Mouse (Mus musculus) ES-Bruce4 (cell line): ENCODE results near the gene Fign. TPM values are rescaled to one million over a fixed set of nuclear protein-coding genes. Genes with fewer than 3 reads are reported as not detected.

ENCODE experiments used
- H3K27ac ChIP-seq: 2 replicates; pipeline ENCODE4 v1.5.1; 2012; ENCODE audit warnings: low read length, inconsistent platforms; ENCODE audit not compliant: insufficient read depth
- H3K27me3 ChIP-seq: 2 replicates; pipeline ENCODE4 v1.6.1; 2012; ENCODE audit warnings: mild to moderate bottlenecking, low read length, inconsistent platforms; ENCODE audit not compliant: control insufficient read depth, poor library complexity, insufficient read depth, severe bottlenecking
- H3K36me3 ChIP-seq: 2 replicates; pipeline ENCODE4 v1.6.1; 2012; ENCODE audit warnings: inconsistent platforms, mild to moderate bottlenecking, low read length, moderate library complexity; ENCODE audit not compliant: control insufficient read depth, poor library complexity, insufficient read depth, severe bottlenecking
- H3K4me1 ChIP-seq: one replicate; pipeline ENCODE4 v1.8.1; 2011; ENCODE audit warnings: low read length; ENCODE audit not compliant: control insufficient read depth, insufficient read depth
- H3K4me3 ChIP-seq: 2 replicates; pipeline ENCODE4 v1.5.1; 2011; ENCODE audit warnings: low read depth, mild to moderate bottlenecking, low read length
- H3K9ac ChIP-seq: 2 replicates; pipeline ENCODE4 v1.6.1; 2012; ENCODE audit warnings: low read depth, mild to moderate bottlenecking, inconsistent platforms; ENCODE audit not compliant: poor library complexity, severe bottlenecking
- H3K9me3 ChIP-seq: replicated peaks from 2 replicates; pipeline ENCODE4 v1.6.1; 2012; ENCODE audit warnings: mild to moderate bottlenecking, low read length, inconsistent platforms; ENCODE audit not compliant: control insufficient read depth, poor library complexity, insufficient read depth, severe bottlenecking
- CTCF ChIP-seq: IDR thresholded peaks from one replicate; pipeline ENCODE4 v1.8.1; 2011; ENCODE audit warnings: low read depth, low read length
- EP300 ChIP-seq: IDR thresholded peaks from 2 replicates; pipeline ENCODE4 v1.6.1; 2011; ENCODE audit warnings: low read depth, low read length; ENCODE audit not compliant: insufficient read depth
- POLR2A ChIP-seq: IDR thresholded peaks from one replicate; pipeline ENCODE4 v1.8.1; 2011; ENCODE audit warnings: low read length; ENCODE audit not compliant: insufficient read depth
- polyA plus RNA-seq: library from polyadenylated mRNA; stranded (reverse); fragments of >200 nt; gene quantifications from 2 replicates; pipeline ENCODE4 v1.2.4, GENCODE M21; 2011; ENCODE audit warnings: low read depth; ENCODE audit not compliant: missing spikeins, insufficient read depth, insufficient read length

The Fign gene
- polyA plus RNA-seq, 1 experiment = 4.7 TPM

DNA sequence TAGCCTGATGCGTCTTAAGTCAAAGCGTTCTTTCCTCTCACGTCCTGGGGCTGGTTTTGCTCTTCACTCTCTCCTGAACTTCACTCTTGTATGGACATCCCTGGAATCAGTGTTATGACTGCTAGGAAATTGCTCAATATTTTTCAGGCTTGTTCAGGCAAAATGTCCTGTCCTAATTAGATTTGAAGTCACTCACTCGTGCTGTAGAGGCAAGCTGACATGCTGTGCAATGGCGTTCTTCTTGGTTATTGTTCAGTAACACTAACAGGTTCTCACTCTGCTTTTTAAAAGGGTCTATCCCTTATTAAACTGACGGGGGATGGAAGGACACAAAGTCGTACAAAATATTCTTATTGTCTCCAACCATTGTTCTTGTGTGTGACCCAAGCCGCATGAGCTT, 10.2 kb upstream of the Fign start:
- H3K9ac ChIP-seq = no peak overlapping the region
- no peaks in the 10 kb centered on the region for H3K9me3 ChIP-seq
- no peaks in the 10 kb centered on the region for H3K36me3 ChIP-seq
- TF ChIP-seq POLR2A = no peak
- no peak for TF ChIP-seq EP300
- no peak for TF ChIP-seq CTCF
- H3K27ac ChIP-seq = no peak overlapping the region
- no peaks in the 10 kb centered on the region for H3K4me1 ChIP-seq
- H3K27me3 ChIP-seq = no peaks in the 10 kb centered on the region
- H3K4me3 ChIP-seq = no peak overlapping the region

GRCm38 (mm10) chr2:64098618-64099320, 931 bp upstream of the Fign start:
- TF ChIP-seq CTCF = no peak
- TF ChIP-seq POLR2A = no peak
- TF ChIP-seq EP300 = no peak
- H3K4me3 ChIP-seq = peak overlapping the region; percentile 88
- no peaks in the 10 kb centered on the region for H3K36me3 ChIP-seq
- H3K9ac ChIP-seq = peak overlapping the region; percentile 90
- H3K27me3 ChIP-seq = peaks cover 2% of the 10 kb centered on the region
- no peak overlapping the region for H3K27ac ChIP-seq
- H3K9me3 ChIP-seq = no peaks in the 10 kb centered on the region
- H3K4me1 ChIP-seq = no peaks in the 10 kb centered on the region

- no peaks in the 10 kb centered on the region for H3K36me3 ChIP-seq
- H3K4me3 ChIP-seq = peak overlapping the region; percentile 48
- TF ChIP-seq POLR2A (no peak), EP300 (no peak), CTCF (no peak)
- no peaks in the 10 kb centered on the region for H3K4me1 ChIP-seq
- peaks cover 2% of the 10 kb centered on the region for H3K27me3 ChIP-seq
- H3K27ac ChIP-seq = no peak overlapping the region
- no peaks in the 10 kb centered on the region for H3K9me3 ChIP-seq
- H3K9ac ChIP-seq = peak overlapping the region; percentile 90
Measured at GRCm38 (mm10) chr2:64096721-64097411, 972 bp downstream of the Fign start.

DNA sequence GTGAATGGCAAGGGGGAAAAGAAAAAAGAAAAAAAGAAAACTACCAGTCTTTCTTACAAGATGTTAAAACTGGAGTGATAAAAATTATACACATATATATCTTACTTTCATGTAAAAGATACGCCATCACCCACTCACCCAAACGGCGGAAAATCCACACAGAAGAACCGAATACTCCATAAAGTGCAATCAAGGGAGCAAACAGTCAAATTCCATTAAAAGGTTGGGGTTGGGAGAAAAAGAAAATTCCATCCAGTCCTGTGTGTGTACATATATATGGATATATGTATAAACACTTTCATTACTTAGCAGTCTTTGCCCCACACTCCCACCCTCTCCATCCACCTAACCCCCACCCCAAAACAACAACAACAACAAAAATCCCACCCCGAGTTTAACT, 1.7 kb downstream of the Fign start:
- H3K4me3 ChIP-seq = no peak overlapping the region
- H3K36me3 ChIP-seq = no peaks in the 10 kb centered on the region
- no peaks in the 10 kb centered on the region for H3K9me3 ChIP-seq
- H3K4me1 ChIP-seq = no peaks in the 10 kb centered on the region
- peaks cover 2% of the 10 kb centered on the region for H3K27me3 ChIP-seq
- H3K27ac ChIP-seq = no peak overlapping the region
- TF ChIP-seq POLR2A (no peak), CTCF (no peak), EP300 (no peak)
- H3K9ac ChIP-seq = no peak overlapping the region

DNA sequence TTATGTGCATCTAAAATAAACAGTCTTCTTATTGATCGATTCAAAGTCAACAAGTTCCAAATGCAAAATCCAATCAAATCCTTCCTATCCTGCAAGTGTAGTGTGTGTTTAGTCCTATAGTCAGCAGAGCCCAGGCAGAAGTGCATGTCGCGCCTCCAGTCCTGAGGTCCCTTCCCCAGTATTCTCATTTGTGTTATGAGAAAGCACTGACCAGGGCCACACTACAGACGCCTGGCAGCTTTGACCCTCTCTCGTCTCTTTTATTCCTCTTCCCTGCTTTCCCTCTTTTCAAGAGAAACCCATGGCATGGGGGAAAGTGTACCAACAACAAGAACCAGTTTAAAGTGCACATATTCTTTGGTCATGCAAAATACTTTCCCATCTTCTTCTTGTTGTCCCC, 2.3 kb downstream of the Fign start:
- Histone ChIP-seq H3K27ac (no peak overlapping the region), H3K4me1 (no peaks in the 10 kb centered on the region), H3K9me3 (no peaks in the 10 kb centered on the region), H3K4me3 (no peak overlapping the region), H3K27me3 (peaks cover 2% of the 10 kb centered on the region), H3K36me3 (no peaks in the 10 kb centered on the region), H3K9ac (no peak overlapping the region)
- TF ChIP-seq POLR2A (no peak), EP300 (no peak), CTCF (no peak)

- no peak overlapping the region for H3K27ac ChIP-seq
- peaks cover 2% of the 10 kb centered on the region for H3K27me3 ChIP-seq
- no peaks in the 10 kb centered on the region for H3K4me1 ChIP-seq
- no peaks in the 10 kb centered on the region for H3K36me3 ChIP-seq
- TF ChIP-seq CTCF = no peak
- no peak for TF ChIP-seq EP300
- no peak for TF ChIP-seq POLR2A
- no peak overlapping the region for H3K9ac ChIP-seq
- H3K4me3 ChIP-seq = no peak overlapping the region
- H3K9me3 ChIP-seq = no peaks in the 10 kb centered on the region
Measured at GRCm38 (mm10) chr2:64093087-64093486, 4.8 kb downstream of the Fign start.
